Mouse (Mus musculus): Measurements from ENCODE around the gene Tac4. TPM values are rescaled to one million over a fixed set of nuclear protein-coding genes. Genes with fewer than 3 reads are reported as not detected.

Gene Tac4
- total and polyA plus RNA-seq, 3 experiments, result 0.07 to 0.39 TPM; not detected in 1

- TF ChIP-seq MEF2A (IDR thresholded peaks at IDR 0.05; ENCODE audit: extremely low read depth, insufficient replicate concordance, low read depth, low read length, poor library complexity, severe bottlenecking) (no peak), ETS1 (IDR thresholded peaks at IDR 0.05; ENCODE audit: low read depth, low read length) (no peak; the same call in 1 of the 2 replicates), NRF1 (IDR thresholded peaks at IDR 0.05; ENCODE audit: insufficient read depth, low read depth, low read length, poor library complexity, severe bottlenecking) (peak; percentile 88), POLR2AphosphoS2 (IDR thresholded peaks at IDR 0.05; ENCODE audit: low read length) (peak; percentile 94), HCFC1 (IDR thresholded peaks at IDR 0.05; ENCODE audit: low read depth, low read length) (peak; percentile 94), CTCF (IDR thresholded peaks at IDR 0.05 in 2 of 3, conservative IDR thresholded peaks at IDR 0.05 in 1 of 3; ENCODE audit: control insufficient read depth in 1 of 3, insufficient read depth in 1 of 3, low read depth in 2 of 3, low read length in 3 of 3, poor library complexity in 1 of 3, severe bottlenecking in 1 of 3) (no peak)
These were observed 48.8 kb downstream of the Tac4 start, which contains the start of gene Kat7 (continued) for GRCm38 (mm10) chr11:95310007-95310647.

GRCm38 (mm10) chr11:95310648-95311424 lies 49.5 kb downstream of the Tac4 start:
- peaks cover 35 to 36% of the 10 kb centered on the region in 2 experiments for H3K4me1 ChIP-seq (ENCODE audit: control insufficient read depth in 1 of 2, insufficient read depth in 2 of 2, low read length in 2 of 2)
- H3K27ac ChIP-seq (ENCODE audit: control insufficient read depth, low read depth, low read length), result peak overlapping the region; percentile 79
- peak overlapping the region; percentile 65 for H3K9ac ChIP-seq (ENCODE audit: control insufficient read depth, low read depth, low read length, poor library complexity, severe bottlenecking)
- H3K27me3 ChIP-seq (ENCODE audit: control insufficient read depth in 1 of 2, insufficient read depth in 2 of 2, low read length in 2 of 2), result no peaks in the 10 kb centered on the region
- peaks cover 33% of the 10 kb centered on the region for H3K79me2 ChIP-seq (ENCODE audit: control insufficient read depth, insufficient read depth, low read length, poor library complexity)
- H3K4me3 ChIP-seq (ENCODE audit: control insufficient read depth in 1 of 2, insufficient read depth in 1 of 2, low read depth in 2 of 2, low read length in 2 of 2), result peak overlapping the region; percentile 71 to 73
- peak; percentile 88 for TF ChIP-seq RCOR1 (IDR thresholded peaks at IDR 0.05; ENCODE audit: low read depth, low read length)
- TF ChIP-seq MXI1 (IDR thresholded peaks at IDR 0.05; ENCODE audit: low read depth, low read length), result peak; percentile 58; the same call in 1 of the 2 replicates
- no peak for TF ChIP-seq GABPA (IDR thresholded peaks at IDR 0.05; ENCODE audit: low read depth, low read length)
- TF ChIP-seq ZMIZ1 (IDR thresholded peaks at IDR 0.05; ENCODE audit: low read depth, low read length), result peak; percentile 65; the same call in 1 of the 2 replicates
- no peak for TF ChIP-seq MYB (IDR thresholded peaks at IDR 0.05; ENCODE audit: low read depth, low read length)
- peak; percentile 8 to 39; a peak in 2 of 4 replicates for TF ChIP-seq EP300 (IDR thresholded peaks at IDR 0.05; ENCODE audit: low read depth in 1 of 2, low read length in 2 of 2)
- TF ChIP-seq ZNF384 (IDR thresholded peaks at IDR 0.05; ENCODE audit: low read depth, low read length), result 0 out of 2 replicates have a peak, but pooled peaks have one; percentile 15
- TF ChIP-seq NELFE (IDR thresholded peaks at IDR 0.05; ENCODE audit: low read depth, low read length), result peak; percentile 21; the same call in 1 of the 2 replicates
- TF ChIP-seq MYC (IDR thresholded peaks at IDR 0.05; ENCODE audit: low read depth, low read length), result no peak
- no peak for TF ChIP-seq E2F4 (IDR thresholded peaks at IDR 0.05; ENCODE audit: borderline replicate concordance, low read depth, low read length)
- no peak for TF ChIP-seq UBTF (IDR thresholded peaks at IDR 0.05; ENCODE audit: borderline replicate concordance, insufficient read depth, low read depth, low read length)
- no peak for TF ChIP-seq POLR2AphosphoS2 (IDR thresholded peaks at IDR 0.05; ENCODE audit: low read length)
- TF ChIP-seq POLR2A (IDR thresholded peaks at IDR 0.05; ENCODE audit: control insufficient read depth in 1 of 2, insufficient read depth in 1 of 2, low read depth in 1 of 2, low read length in 2 of 2, poor library complexity in 1 of 2), result peak in 1 of 2 experiments; percentile 21; a peak in 1 of 4 replicates
- no peak for TF ChIP-seq KAT2A (conservative IDR thresholded peaks at IDR 0.05; ENCODE audit: low read depth, low read length)
- peak; percentile 62 for TF ChIP-seq MAZ (IDR thresholded peaks at IDR 0.05; ENCODE audit: low read depth, low read length)
- TF ChIP-seq ETS1 (IDR thresholded peaks at IDR 0.05; ENCODE audit: low read depth, low read length), result peak; percentile 38; the same call in 1 of the 2 replicates
- peak; percentile 7; the same call in 1 of the 2 replicates for TF ChIP-seq MAX (IDR thresholded peaks at IDR 0.05; ENCODE audit: low read length)
- TF ChIP-seq GATA1 (IDR thresholded peaks at IDR 0.05; ENCODE audit: low read depth, low read length), result peak; percentile 70
- TF ChIP-seq CHD1 (IDR thresholded peaks at IDR 0.05; ENCODE audit: low read depth, low read length), result peak; percentile 92
- no peak for TF ChIP-seq CHD2 (IDR thresholded peaks at IDR 0.05; ENCODE audit: low read length)
- no peaks in the 10 kb centered on the region for H3K9me3 ChIP-seq (replicated peaks; ENCODE audit: insufficient read depth, low read length)
- peaks cover 6 to 44% of the 10 kb centered on the region in 2 experiments for H3K36me3 ChIP-seq (ENCODE audit: control insufficient read depth in 1 of 2, insufficient read depth in 2 of 2, low read length in 2 of 2)
- no peak for DNase-seq (ENCODE audit: low read depth, low spot score)

Data from MEL (cell line).